Mouse (Mus musculus): ENCODE data around the gene Ehd1. TPM values are rescaled to one million over a fixed set of nuclear protein-coding genes. Genes with fewer than 3 reads are reported as not detected.
A peak's percentile ranks its signal among the peaks of the same experiment; 100 is the strongest.

Ehd1 gene
- polyA plus RNA-seq, 1 experiment, result 285 TPM

DNA sequence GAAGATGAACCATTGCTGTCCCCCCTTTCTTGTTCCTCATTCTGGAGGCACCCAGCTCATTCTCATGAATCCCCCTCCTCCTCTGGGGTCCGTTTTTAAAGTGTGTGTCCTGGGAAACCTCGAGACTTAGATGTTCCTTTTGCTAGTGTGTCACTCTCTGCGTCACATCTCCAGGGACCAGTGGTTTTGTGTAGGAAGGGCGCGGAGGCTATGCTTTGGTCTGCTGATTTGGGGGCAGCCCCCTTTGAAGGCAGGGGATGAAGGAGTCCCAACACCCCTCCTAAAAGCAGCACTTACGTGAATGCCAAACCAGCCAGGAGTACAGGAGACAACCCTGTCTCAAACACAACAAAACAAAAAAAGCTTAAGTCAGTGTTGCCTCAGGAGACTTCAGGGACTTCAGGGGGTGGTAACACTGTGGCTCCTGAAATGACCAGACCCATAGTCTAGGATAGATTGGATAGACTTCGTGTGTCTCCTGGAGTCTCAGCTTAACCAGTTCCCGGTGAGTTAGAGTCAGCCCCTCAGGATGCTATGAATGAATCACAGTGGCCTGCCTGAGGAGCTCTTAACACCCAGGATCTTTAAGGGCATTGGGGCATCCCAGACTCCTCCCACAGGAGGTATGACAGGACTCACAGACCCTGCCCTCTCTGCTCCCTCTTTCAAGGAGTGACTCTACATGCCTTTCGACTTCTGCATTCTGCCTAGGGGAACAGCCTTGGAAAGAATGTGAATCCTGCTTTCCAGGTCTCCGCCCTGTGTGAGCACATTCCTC is 1.3 kb downstream of the Ehd1 start:
- DNase-seq (ENCODE audit: low read depth in 1 of 2, low spot score in 2 of 2), result peak; percentile 69 to 70

DNA sequence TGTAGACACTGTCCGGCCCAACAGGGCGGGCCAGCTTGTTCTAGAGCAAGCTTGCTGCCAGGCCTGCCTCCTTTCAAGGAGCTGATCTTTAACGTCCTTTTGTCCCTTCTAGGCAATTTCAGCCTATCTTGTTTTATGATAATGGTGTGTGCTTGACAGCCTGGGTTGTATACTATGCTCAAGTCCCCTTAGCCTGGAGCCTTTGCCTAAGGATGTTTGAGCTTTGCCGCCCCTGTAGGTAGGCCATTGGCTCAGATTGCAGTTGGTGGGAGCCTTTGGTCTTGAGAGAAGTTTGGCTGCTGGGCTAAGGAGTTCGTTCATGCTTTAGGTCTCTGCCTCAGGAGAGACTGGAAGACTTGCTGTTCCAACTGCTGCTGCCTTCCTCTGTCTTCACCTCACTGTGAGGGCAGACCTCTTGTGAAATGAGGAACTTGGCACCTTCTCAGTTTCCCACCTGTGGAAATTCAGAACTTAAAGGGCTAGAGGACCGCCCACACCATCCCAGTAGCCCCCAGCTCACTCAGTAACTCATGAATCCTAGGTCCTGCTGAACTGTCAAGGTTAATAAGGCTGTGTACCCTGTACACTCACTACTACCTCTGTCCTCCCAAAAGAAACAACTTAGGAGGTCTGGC is 2.0 kb downstream of the Ehd1 start:
- no peak for DNase-seq (ENCODE audit: low read depth in 1 of 2, low spot score in 2 of 2)
- peak overlapping the region; percentile 75; the same call in 1 of the 2 replicates for H3K4me3 ChIP-seq (ENCODE audit: extremely low read depth, insufficient read depth, insufficient read length)
- TF ChIP-seq POLR2A (IDR thresholded peaks at IDR 0.05; ENCODE audit: low read depth, low read length), result no peak
- TF ChIP-seq CTCF (IDR thresholded peaks at IDR 0.05; ENCODE audit: extremely low read depth, insufficient read depth, insufficient read length, insufficient replicate concordance), result no peak
- H3K27me3 ChIP-seq (ENCODE audit: control insufficient read depth, insufficient read depth, low read length), result no peaks in the 10 kb centered on the region
- peaks cover 34% of the 10 kb centered on the region; the same call in 1 of the 2 replicates for H3K4me1 ChIP-seq (ENCODE audit: control insufficient read depth, insufficient read depth, insufficient read length)
- WGBS, result 50% methylated on average over 6 of the region's 6 CpGs
- H3K27ac ChIP-seq (ENCODE audit: insufficient read depth, low read length), result peak overlapping the region; percentile 99
- peaks cover 11% of the 10 kb centered on the region for H3K36me3 ChIP-seq (ENCODE audit: control insufficient read depth, insufficient read depth, low read length)

More for the DNA sequence above, 1.3 kb downstream of the Ehd1 start:
- peak overlapping the region; percentile 99 for H3K27ac ChIP-seq (ENCODE audit: insufficient read depth, low read length)
- TF ChIP-seq CTCF (IDR thresholded peaks at IDR 0.05; ENCODE audit: extremely low read depth, insufficient read depth, insufficient read length, insufficient replicate concordance) (no peak), POLR2A (IDR thresholded peaks at IDR 0.05; ENCODE audit: low read depth, low read length) (peak; percentile 14; the same call in 1 of the 2 replicates)
- 22% methylated on average over 10 of the region's 10 CpGs for WGBS
- H3K36me3 ChIP-seq (ENCODE audit: control insufficient read depth, insufficient read depth, low read length), result peaks cover 7% of the 10 kb centered on the region
- H3K4me1 ChIP-seq (ENCODE audit: control insufficient read depth, insufficient read depth, insufficient read length), result peaks cover 34% of the 10 kb centered on the region; the same call in 1 of the 2 replicates
- peak overlapping the region; percentile 75 for H3K4me3 ChIP-seq (ENCODE audit: extremely low read depth, insufficient read depth, insufficient read length)
- H3K27me3 ChIP-seq (ENCODE audit: control insufficient read depth, insufficient read depth, low read length), result no peaks in the 10 kb centered on the region

- WGBS, result 91% methylated on average over 6 of the region's 6 CpGs
- Histone ChIP-seq H3K4me3 (ENCODE audit: extremely low read depth, insufficient read depth, insufficient read length) (peak overlapping the region; percentile 5; the same call in 1 of the 2 replicates), H3K4me1 (ENCODE audit: control insufficient read depth, insufficient read depth, insufficient read length) (peaks cover 27% of the 10 kb centered on the region; the same call in 1 of the 2 replicates), H3K27me3 (ENCODE audit: control insufficient read depth, insufficient read depth, low read length) (no peaks in the 10 kb centered on the region), H3K36me3 (ENCODE audit: control insufficient read depth, insufficient read depth, low read length) (peaks cover 16% of the 10 kb centered on the region), H3K27ac (ENCODE audit: insufficient read depth, low read length) (no peak overlapping the region)
- TF ChIP-seq CTCF (IDR thresholded peaks at IDR 0.05; ENCODE audit: extremely low read depth, insufficient read depth, insufficient read length, insufficient replicate concordance) (no peak), POLR2A (IDR thresholded peaks at IDR 0.05; ENCODE audit: low read depth, low read length) (no peak)
- DNase-seq (ENCODE audit: low read depth in 1 of 2, low spot score in 2 of 2), result no peak
These were observed 3.1 kb downstream of the Ehd1 start for GRCm38 (mm10) chr19:6279481-6280144.

GRCm38 (mm10) chr19:6280554-6280953 is 4.0 kb downstream of the Ehd1 start:
- no peak overlapping the region for H3K27ac ChIP-seq (ENCODE audit: insufficient read depth, low read length)
- DNase-seq (ENCODE audit: low read depth in 1 of 2, low spot score in 2 of 2), result no peak

DNA sequence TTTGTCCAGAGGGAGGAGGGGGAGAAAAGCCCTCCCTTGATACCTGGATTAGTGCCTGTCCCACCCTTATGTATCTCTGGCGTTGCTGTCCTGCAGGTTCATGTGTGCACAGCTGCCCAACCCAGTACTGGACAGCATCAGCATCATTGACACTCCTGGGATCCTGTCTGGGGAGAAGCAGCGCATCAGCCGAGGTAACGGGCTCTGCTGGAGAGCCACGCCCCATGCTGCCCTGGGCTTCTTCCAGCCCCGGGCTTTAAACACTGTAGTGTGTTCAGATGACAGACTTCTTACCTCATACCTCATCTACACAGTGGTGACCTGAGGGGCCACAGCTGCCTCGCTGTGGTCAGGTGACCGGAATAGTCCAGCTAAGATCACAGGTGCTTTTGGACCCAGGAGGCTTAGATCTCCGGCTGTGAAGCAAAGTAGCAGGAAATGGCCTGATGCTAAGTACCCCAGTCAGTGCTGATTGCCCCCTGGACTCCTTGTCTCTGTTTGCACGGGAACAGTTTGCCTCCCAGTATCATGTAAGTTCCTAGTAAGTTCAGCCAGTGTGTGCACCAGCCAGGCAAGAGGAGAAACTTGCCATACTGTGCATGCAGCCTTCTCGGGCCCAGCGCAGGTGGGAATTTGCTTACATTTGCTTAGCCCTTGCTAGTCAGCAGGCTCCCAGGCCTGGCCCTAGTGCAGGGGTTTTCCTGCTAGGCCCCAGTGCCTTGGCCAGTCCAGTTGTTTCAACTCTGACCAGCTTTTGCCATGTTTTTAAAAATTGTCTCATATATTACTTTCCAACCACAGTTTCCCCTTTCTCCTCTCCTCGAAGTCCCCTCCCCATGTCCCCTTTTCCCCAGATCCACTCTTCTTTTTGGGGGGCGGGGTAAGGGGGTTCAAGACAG is 4.8 kb downstream of the Ehd1 start:
- peaks cover 19% of the 10 kb centered on the region for H3K36me3 ChIP-seq (ENCODE audit: control insufficient read depth, insufficient read depth, low read length)
- H3K4me3 ChIP-seq (ENCODE audit: extremely low read depth, insufficient read depth, insufficient read length), result no peak overlapping the region
- peaks cover 14% of the 10 kb centered on the region; the same call in 1 of the 2 replicates for H3K4me1 ChIP-seq (ENCODE audit: control insufficient read depth, insufficient read depth, insufficient read length)
- TF ChIP-seq CTCF (IDR thresholded peaks at IDR 0.05; ENCODE audit: extremely low read depth, insufficient read depth, insufficient read length, insufficient replicate concordance) (no peak), POLR2A (IDR thresholded peaks at IDR 0.05; ENCODE audit: low read depth, low read length) (no peak)
- no peaks in the 10 kb centered on the region for H3K27me3 ChIP-seq (ENCODE audit: control insufficient read depth, insufficient read depth, low read length)
- 74% methylated on average over 14 of the region's 14 CpGs for WGBS
- H3K27ac ChIP-seq (ENCODE audit: insufficient read depth, low read length), result no peak overlapping the region; the same call in 1 of the 2 replicates
- DNase-seq (ENCODE audit: low read depth in 1 of 2, low spot score in 2 of 2), result no peak

More at GRCm38 (mm10) chr19:6280554-6280953, 4.0 kb downstream of the Ehd1 start:
- H3K36me3 ChIP-seq (ENCODE audit: control insufficient read depth, insufficient read depth, low read length), result peaks cover 18% of the 10 kb centered on the region
- WGBS, result 94% methylated on average over 7 of the region's 7 CpGs
- no peak overlapping the region for H3K4me3 ChIP-seq (ENCODE audit: extremely low read depth, insufficient read depth, insufficient read length)
- no peak for TF ChIP-seq CTCF (IDR thresholded peaks at IDR 0.05; ENCODE audit: extremely low read depth, insufficient read depth, insufficient read length, insufficient replicate concordance)
- no peak for TF ChIP-seq POLR2A (IDR thresholded peaks at IDR 0.05; ENCODE audit: low read depth, low read length)
- H3K4me1 ChIP-seq (ENCODE audit: control insufficient read depth, insufficient read depth, insufficient read length), result peaks cover 20% of the 10 kb centered on the region; the same call in 1 of the 2 replicates
- H3K27me3 ChIP-seq (ENCODE audit: control insufficient read depth, insufficient read depth, low read length), result no peaks in the 10 kb centered on the region

- H3K27ac ChIP-seq (ENCODE audit: insufficient read depth, low read length), result no peak overlapping the region
- DNase-seq (ENCODE audit: low read depth in 1 of 2, low spot score in 2 of 2), result no peak
- H3K4me1 ChIP-seq (ENCODE audit: control insufficient read depth, insufficient read depth, insufficient read length), result peaks cover 12% of the 10 kb centered on the region; the same call in 1 of the 2 replicates
- H3K4me3 ChIP-seq (ENCODE audit: extremely low read depth, insufficient read depth, insufficient read length), result no peak overlapping the region
- TF ChIP-seq POLR2A (IDR thresholded peaks at IDR 0.05; ENCODE audit: low read depth, low read length) (no peak), CTCF (IDR thresholded peaks at IDR 0.05; ENCODE audit: extremely low read depth, insufficient read depth, insufficient read length, insufficient replicate concordance) (no peak)
- H3K27me3 ChIP-seq (ENCODE audit: control insufficient read depth, insufficient read depth, low read length), result no peaks in the 10 kb centered on the region
- H3K36me3 ChIP-seq (ENCODE audit: control insufficient read depth, insufficient read depth, low read length), result peaks cover 20% of the 10 kb centered on the region
- 87% methylated on average over 5 of the region's 5 CpGs for WGBS
These were observed 6.5 kb downstream of the Ehd1 start for GRCm38 (mm10) chr19:6283001-6283400.

All from spleen, adult 2 months (tissue).